Mouse (Mus musculus): ENCODE results near the gene Gm49373. TPM values are rescaled to one million over a fixed set of nuclear protein-coding genes. Genes with fewer than 3 reads are reported as not detected.

The Gm49373 gene
- polyA plus RNA-seq (2015; fragmentation: Nextera tagmentation; extraction: Ambion mirVana): 0.19 and 0.25 TPM in 2 replicates

DNA sequence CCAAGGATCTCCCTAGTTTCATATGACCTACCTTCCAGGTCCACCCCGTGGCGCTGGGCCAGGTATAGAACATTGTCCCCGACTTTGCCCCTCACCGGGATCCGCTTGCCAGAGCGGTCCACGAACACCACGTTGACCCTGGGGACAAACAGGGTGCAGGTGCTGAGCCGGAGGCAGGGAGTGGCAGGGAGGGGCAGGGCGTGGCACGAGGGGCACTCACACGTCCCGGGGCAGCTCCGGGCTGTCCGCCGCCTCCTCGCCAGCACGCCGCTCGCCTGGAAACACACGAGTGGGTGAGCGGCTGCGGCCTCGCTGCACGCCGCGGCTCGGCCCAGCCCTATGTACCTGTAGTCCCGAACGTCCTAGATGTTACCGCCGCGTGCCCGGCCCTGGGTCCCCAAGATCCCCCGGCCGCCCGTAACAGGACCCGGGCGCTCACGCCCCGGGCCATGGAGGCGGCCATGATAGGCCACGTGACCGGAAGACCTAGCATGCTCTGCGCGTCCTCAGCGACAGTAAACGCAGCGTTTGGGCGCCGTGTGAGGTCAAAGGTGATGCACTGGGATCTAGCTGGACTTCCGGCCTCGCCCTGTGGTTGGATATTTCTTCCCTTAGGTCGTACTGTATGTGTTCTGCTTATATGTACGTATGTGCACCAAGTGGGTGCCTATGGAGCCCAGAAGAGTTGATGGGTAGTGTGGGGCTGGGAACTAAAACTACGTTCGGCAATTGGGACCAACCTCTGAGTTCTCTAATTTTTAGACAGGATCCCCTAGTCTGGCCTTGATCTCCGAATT, at the start of gene Gm49373, which contains the start of gene Fdx1l:
Gene Gm49373 (minus strand): TSS at position 53 of the 797 bp plus-strand sequence.
Gene Fdx1l (minus strand): TSS at position 571 of the 797 bp plus-strand sequence.

DNA sequence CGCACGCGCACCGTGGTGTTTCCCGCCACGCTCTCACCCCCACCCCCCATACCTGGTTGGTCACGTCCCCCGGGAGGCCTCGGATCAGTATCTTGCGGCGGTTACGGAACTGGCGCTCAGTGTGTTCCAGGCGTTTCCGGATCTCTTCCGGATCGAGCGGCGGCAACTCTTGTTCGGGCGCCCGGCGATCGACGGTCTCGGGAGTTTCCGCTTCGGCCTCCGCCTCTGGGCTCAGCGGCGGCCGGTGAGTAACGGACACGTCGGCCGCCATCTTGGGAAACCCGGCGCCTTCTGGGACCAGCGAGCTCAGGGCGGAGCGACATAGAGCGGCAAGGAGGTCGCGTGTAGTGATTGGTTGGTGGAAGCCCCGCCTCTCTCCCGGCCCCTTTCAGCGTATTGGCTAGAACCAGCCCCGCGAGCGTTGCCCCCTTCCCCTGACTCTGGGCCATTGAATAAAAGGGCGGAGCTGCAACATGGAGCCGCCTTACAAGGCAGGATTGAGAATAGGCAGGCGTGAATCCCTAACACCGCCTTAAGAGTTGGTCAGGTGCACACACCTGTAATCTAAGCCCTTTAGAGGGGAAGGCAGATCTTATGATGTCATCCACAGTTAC, 18.9 kb upstream of the Gm49373 start, which contains the start of the genes Gm38431 and Raver1:
Gene Gm38431 (minus strand): TSS at position 291 of the 614 bp plus-strand sequence.
Gene Raver1 (minus strand): TSS at position 302 of the 614 bp plus-strand sequence.

GRCm38 (mm10) chr9:21067006-21067684, 5.8 kb downstream of the Gm49373 start, which contains the start of gene Zglp1:
TSS of gene Zglp1 (minus strand) at chr9:21067093.

GRCm38 (mm10) chr9:21031896-21032351, 41.0 kb downstream of the Gm49373 start, which contains the start of gene Icam5:
TSS of gene Icam5 (plus strand) at chr9:21032073.

DNA sequence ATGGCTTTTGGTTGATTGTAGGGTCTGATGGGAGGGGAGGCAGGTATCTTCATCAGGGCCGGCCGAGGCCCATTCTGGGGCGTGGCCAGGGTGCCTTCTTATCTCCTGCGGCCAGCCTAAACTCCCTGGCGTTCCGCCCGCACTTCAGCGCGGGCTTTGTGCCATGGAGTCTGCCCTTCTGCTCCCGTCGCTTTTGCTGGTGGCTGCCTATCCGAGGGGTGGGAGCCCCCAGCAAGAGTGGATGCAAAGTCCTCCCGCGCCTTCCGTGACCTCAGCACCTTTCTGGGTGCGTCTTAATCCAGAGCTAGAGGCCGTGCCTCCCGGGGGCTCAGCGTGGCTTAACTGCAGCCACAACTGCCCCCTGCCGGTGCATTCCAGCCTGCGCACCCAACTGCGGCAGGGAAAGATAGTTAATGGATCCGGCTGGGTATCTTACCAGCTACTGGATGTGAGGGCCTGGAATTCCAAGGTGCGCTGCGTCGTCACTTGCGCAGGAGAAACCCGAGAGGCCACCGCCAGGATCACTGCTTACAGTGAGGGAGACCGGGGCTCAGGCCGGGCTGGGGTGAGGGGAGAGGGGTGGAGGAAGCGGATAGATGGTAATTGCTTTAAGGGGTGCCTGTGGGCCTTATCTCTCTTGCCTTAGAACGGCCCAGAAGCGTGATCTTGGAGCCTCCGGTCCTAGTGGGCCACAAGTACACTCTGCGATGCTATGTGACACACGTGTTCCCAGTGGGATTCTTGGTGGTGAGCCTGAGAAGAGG, 43.4 kb downstream of the Gm49373 start, which contains the start of gene Icam4:
Gene Icam4 (plus strand): TSS at position 83 of the 764 bp plus-strand sequence.

DNA sequence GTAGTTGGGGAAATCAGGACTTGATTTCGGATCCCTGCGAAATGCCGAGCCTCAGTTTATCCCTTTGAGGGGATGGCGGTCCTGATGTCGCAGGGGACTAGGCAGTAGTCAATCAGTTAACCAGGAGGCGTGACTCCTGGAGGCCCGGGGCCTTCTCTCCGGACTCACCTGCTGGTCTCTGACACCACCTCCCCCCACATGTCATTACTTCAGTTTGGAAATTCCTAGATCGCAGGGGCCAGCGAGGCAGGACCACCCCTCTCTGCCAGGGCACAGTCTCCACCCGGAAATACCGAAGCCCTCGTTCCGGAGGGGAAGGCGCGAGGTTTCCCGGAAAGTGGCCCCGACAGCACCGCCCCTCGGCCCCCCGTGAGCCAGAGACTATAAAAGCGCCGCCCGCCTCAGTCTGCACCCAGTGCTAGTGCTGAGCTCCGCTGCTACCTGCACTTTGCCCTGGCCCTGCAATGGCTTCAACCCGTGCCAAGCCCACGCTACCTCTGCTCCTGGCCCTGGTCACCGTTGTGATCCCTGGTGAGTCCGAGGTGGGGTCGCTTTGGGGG, 57.2 kb downstream of the Gm49373 start, which contains the start of gene Icam1:
Gene Icam1 (plus strand): TSS at position 415 of the 560 bp plus-strand sequence.

Small RNAs within 50 kb of the gene (microRNA-seq; reads per million reads assigned to microRNA genes)
- gene Mir1900 (ENCODE audit: borderline replicate concordance, insufficient number of aligned reads): not detected
- 3.2 reads per million for gene Mir7082 (ENCODE audit: borderline replicate concordance, insufficient number of aligned reads)

Other genes starting within 250 kb of the Gm49373 start
- 12.4 and 27.2 TPM in 2 replicates for gene A230050P20Rik, start 204.5 kb downstream of the Gm49373 start, polyA plus RNA-seq (2015; fragmentation: Nextera tagmentation; extraction: Ambion mirVana)
- gene Angptl6, start 193.4 kb downstream of the Gm49373 start, polyA plus RNA-seq (2015; fragmentation: Nextera tagmentation; extraction: Ambion mirVana): 3.2 and 3.9 TPM in 2 replicates
- gene Ppan, start 184.9 kb downstream of the Gm49373 start, polyA plus RNA-seq (2015; fragmentation: Nextera tagmentation; extraction: Ambion mirVana): 26.7 and 36.0 TPM in 2 replicates
- 160 and 181 TPM in 2 replicates for gene Eif3g, start 174.5 kb downstream of the Gm49373 start, polyA plus RNA-seq (2015; fragmentation: Nextera tagmentation; extraction: Ambion mirVana)
- 20.2 and 26.5 TPM in 2 replicates for gene Dnmt1, start 113.2 kb downstream of the Gm49373 start, polyA plus RNA-seq (2015; fragmentation: Nextera tagmentation; extraction: Ambion mirVana)
- 25.8 and 29.4 TPM in 2 replicates for gene S1pr2, start 96.3 kb downstream of the Gm49373 start, polyA plus RNA-seq (2015; fragmentation: Nextera tagmentation; extraction: Ambion mirVana)
- gene Mrpl4, start 70.4 kb downstream of the Gm49373 start, polyA plus RNA-seq (2015; fragmentation: Nextera tagmentation; extraction: Ambion mirVana): 98.2 and 154 TPM in 2 replicates
- gene Icam1, start 57.1 kb downstream of the Gm49373 start, polyA plus RNA-seq (2015; fragmentation: Nextera tagmentation; extraction: Ambion mirVana): 10.3 TPM in 2 replicates
- gene Icam4, start 43.7 kb downstream of the Gm49373 start, polyA plus RNA-seq (2015; fragmentation: Nextera tagmentation; extraction: Ambion mirVana): 4.3 and 5.4 TPM in 2 replicates
- gene Icam5, start 41.0 kb downstream of the Gm49373 start, polyA plus RNA-seq (2015; fragmentation: Nextera tagmentation; extraction: Ambion mirVana): 0.15 and 0.16 TPM in 2 replicates
- gene Zglp1, start 6.0 kb downstream of the Gm49373 start, polyA plus RNA-seq (2015; fragmentation: Nextera tagmentation; extraction: Ambion mirVana): 0.48 TPM in 1 of 2 replicates, not detected in the other
- 60.5 and 68.4 TPM in 2 replicates for gene Fdx1l, start 518 bp upstream of the Gm49373 start, polyA plus RNA-seq (2015; fragmentation: Nextera tagmentation; extraction: Ambion mirVana)
- gene Gm38431, start 18.9 kb upstream of the Gm49373 start, polyA plus RNA-seq (2015; fragmentation: Nextera tagmentation; extraction: Ambion mirVana): 0.91 and 1.2 TPM in 2 replicates
- 25.9 and 31.4 TPM in 2 replicates for gene Raver1, start 18.9 kb upstream of the Gm49373 start, polyA plus RNA-seq (2015; fragmentation: Nextera tagmentation; extraction: Ambion mirVana)
- 5.3 and 10.8 TPM in 2 replicates for gene Tyk2, start 58.1 kb upstream of the Gm49373 start, polyA plus RNA-seq (2015; fragmentation: Nextera tagmentation; extraction: Ambion mirVana)
- 163 and 197 TPM in 2 replicates for gene Cdc37, start 76.9 kb upstream of the Gm49373 start, polyA plus RNA-seq (2015; fragmentation: Nextera tagmentation; extraction: Ambion mirVana)
- gene Pde4a, start 92.6 kb upstream of the Gm49373 start, polyA plus RNA-seq (2015; fragmentation: Nextera tagmentation; extraction: Ambion mirVana): 3.1 and 5.1 TPM in 2 replicates
- gene Keap1, start 166.3 kb upstream of the Gm49373 start, polyA plus RNA-seq (2015; fragmentation: Nextera tagmentation; extraction: Ambion mirVana): 42.4 and 49.5 TPM in 2 replicates
- 0.08 TPM in 2 replicates for gene S1pr5, start 175.3 kb upstream of the Gm49373 start, polyA plus RNA-seq (2015; fragmentation: Nextera tagmentation; extraction: Ambion mirVana)
- gene Atg4d, start 192.2 kb upstream of the Gm49373 start, polyA plus RNA-seq (2015; fragmentation: Nextera tagmentation; extraction: Ambion mirVana): 20.2 and 26.7 TPM in 2 replicates
- gene Kri1, start 214.9 kb upstream of the Gm49373 start, polyA plus RNA-seq (2015; fragmentation: Nextera tagmentation; extraction: Ambion mirVana): 7.6 and 10.7 TPM in 2 replicates
- gene Cdkn2d, start 218.3 kb upstream of the Gm49373 start, polyA plus RNA-seq (2015; fragmentation: Nextera tagmentation; extraction: Ambion mirVana): 43.7 and 55.9 TPM in 2 replicates
- 0.55 and 0.95 TPM in 2 replicates for gene Ap1m2, start 239.2 kb upstream of the Gm49373 start, polyA plus RNA-seq (2015; fragmentation: Nextera tagmentation; extraction: Ambion mirVana)
- 51.3 and 55.7 TPM in 2 replicates for gene Slc44a2, start 247.6 kb upstream of the Gm49373 start, polyA plus RNA-seq (2015; fragmentation: Nextera tagmentation; extraction: Ambion mirVana)

Data from adrenal gland, postnatal 0 days (tissue).